Comparison of ENCODE assay signal across 8 mouse cellular contexts in the genomic region with DNA sequence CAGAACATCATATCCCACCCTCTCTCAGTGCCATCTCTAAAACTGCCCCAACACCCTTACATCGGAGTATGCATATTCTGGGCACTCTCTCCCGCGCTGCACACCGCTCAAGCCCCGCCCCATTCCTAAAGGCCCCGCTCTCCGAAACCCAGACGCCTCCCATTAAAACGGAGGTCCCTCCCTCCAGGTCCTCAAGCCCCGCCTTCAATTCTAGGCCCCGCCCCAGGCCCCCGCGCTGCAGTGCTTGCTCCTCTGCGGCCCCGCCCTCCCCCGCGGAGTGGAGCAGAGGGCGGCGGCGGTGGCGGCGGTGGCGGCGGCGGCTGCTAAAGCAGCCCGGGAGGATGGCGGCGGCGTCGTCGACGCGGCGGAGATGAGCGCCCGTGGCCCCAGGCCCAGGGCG. TPM values are rescaled to one million over a fixed set of nuclear protein-coding genes. Genes with fewer than 3 reads are reported as not detected.
A peak's percentile ranks its signal among the peaks of the same experiment; 100 is the strongest.
DNase-seq lines count a peak whose midpoint lies in the region; ATAC-seq lines count a peak whose summit lies in the region.

Gene Rtn2, plus strand, starts transcription at position 240 of the 400 bp plus-strand sequence.

- peak within 1 kb of the TSS; percentile 99 for H3K9ac ChIP-seq in hindbrain, embryonic 13.5 days

- H3K4me2 ChIP-seq in hindbrain, embryonic 13.5 days = peak within 1 kb of the TSS; percentile 77

- peak; percentile 86 for ATAC-seq in hindbrain, embryonic 13.5 days (ENCODE audit: low FRiP score)

- peak within 1 kb of the TSS; percentile 96 for H3K27ac ChIP-seq in hindbrain, embryonic 13.5 days

- no peaks in the 10 kb centered on the region for H3K9me3 ChIP-seq in hindbrain, embryonic 13.5 days

- H3K36me3 ChIP-seq in hindbrain, embryonic 13.5 days = peaks cover 14% of the 10 kb centered on the region

- peaks cover 32% of the 10 kb centered on the region for H3K4me1 ChIP-seq in hindbrain, embryonic 13.5 days (replicated peaks)

- H3K4me3 ChIP-seq in hindbrain, embryonic 13.5 days = peak within 1 kb of the TSS; percentile 87

- peak; percentile 78 for DNase-seq in T-cell, adult 2 months (ENCODE audit: low spot score)
- DNase-seq in cerebellum, adult 9-10 months = peak; percentile 92
- peak; percentile 46 to 88 for DNase-seq in frontal cortex, adult 2 months (ENCODE audit: extremely low spot score in 1 of 2, low spot score in 1 of 2)
- DNase-seq in layer of hippocampus, postnatal 36 days = peak; percentile 82 to 84
- DNase-seq in lung, postnatal 25 days (ENCODE audit: low spot score) = peak; percentile 67
- peak; percentile 73 to 77 for DNase-seq in right cerebral cortex, adult 2 months (ENCODE audit: low spot score in 2 of 2)
- no peak for DNase-seq in ovary, adult 18-20 months (ENCODE audit: low spot score)

- under 1% methylated on average over 37 of the region's 37 CpGs for WGBS in hindbrain, embryonic 13.5 days

- H3K27me3 ChIP-seq in hindbrain, embryonic 13.5 days = peaks cover 42% of the 10 kb centered on the region

RNA-seq across cellular contexts. Expression of gene Rtn2, which starts in this region (rescaled TPM):
- polyA plus RNA-seq in frontal cortex, adult 2 months (2012; rRNA removed) = 128 and 135 TPM in 2 replicates
- 101 and 104 TPM in 2 replicates for polyA plus RNA-seq in hindbrain, embryonic 13.5 days (2015; fragmentation: Nextera tagmentation; extraction: Ambion mirVana)
- total RNA-seq in layer of hippocampus, postnatal 36 days (2021) = 10 to 100 TPM; 89.7 to 91.3 TPM
